In genomic region chrX:20687519-20688067, GRCm38 (mm10) we compare ENCODE assay signal across 8 mouse cellular contexts. TPM values are rescaled to one million over a fixed set of nuclear protein-coding genes. Genes with fewer than 3 reads are reported as not detected.
DNase-seq lines count a peak whose midpoint lies in the region; ATAC-seq lines count a peak whose summit lies in the region.

TSS of gene Cdk16 (plus strand) at chrX:20687954.

- H3K27ac ChIP-seq in hindbrain, embryonic 15.5 days (replicated peaks): peak within 1 kb of the TSS; percentile 95

- peaks cover 5% of the 10 kb centered on the region for H3K36me3 ChIP-seq in hindbrain, embryonic 15.5 days
- peaks cover 40% of the 10 kb centered on the region for H3K36me3 ChIP-seq in megakaryocyte, embryonic 14.5 days (replicated peaks; ENCODE audit: low read length)

- peak within 1 kb of the TSS; percentile 72 for H3K4me3 ChIP-seq in hindbrain, embryonic 15.5 days
- H3K4me3 ChIP-seq in megakaryocyte, embryonic 14.5 days (replicated peaks): peak within 1 kb of the TSS; percentile 94

- H3K9ac ChIP-seq in hindbrain, embryonic 15.5 days: peak within 1 kb of the TSS; percentile 82

- no peaks in the 10 kb centered on the region for H3K9me3 ChIP-seq in hindbrain, embryonic 15.5 days
- H3K9me3 ChIP-seq in megakaryocyte, embryonic 14.5 days: peaks cover 10% of the 10 kb centered on the region

- peak; percentile 94 for ATAC-seq in hindbrain, embryonic 15.5 days (ENCODE audit: low FRiP score, low read depth)

- peaks cover 20% of the 10 kb centered on the region for H3K4me1 ChIP-seq in hindbrain, embryonic 15.5 days (replicated peaks)
- H3K4me1 ChIP-seq in megakaryocyte, embryonic 14.5 days: peaks cover 40% of the 10 kb centered on the region

- DNase-seq in WW6 (ENCODE audit: low read depth, low spot score): peak; percentile 70
- peak; percentile 80 to 81 for DNase-seq in cerebellum, postnatal 36 days
- peak; percentile 75 to 87 for DNase-seq in frontal cortex, postnatal 36 days (ENCODE audit: low spot score in 2 of 2)
- peak; percentile 51 to 91 for DNase-seq in left cerebral cortex, adult 8-10 months (ENCODE audit: low spot score in 2 of 2)
- DNase-seq in right cerebral cortex, postnatal 10 days (ENCODE audit: low spot score in 2 of 2): peak; percentile 91 to 94
- peak; percentile 61 for DNase-seq in urinary bladder, postnatal 25 days (ENCODE audit: low spot score)

- WGBS in hindbrain, embryonic 15.5 days: 15% methylated on average over 16 of the region's 16 CpGs

- peak within 1 kb of the TSS; percentile 67 for H3K4me2 ChIP-seq in hindbrain, embryonic 15.5 days

- H3K27me3 ChIP-seq in hindbrain, embryonic 15.5 days: no peaks in the 10 kb centered on the region
- no peaks in the 10 kb centered on the region for H3K27me3 ChIP-seq in megakaryocyte, embryonic 14.5 days (replicated peaks)

RNA-seq across cellular contexts. Expression of gene Cdk16, which starts in this region (rescaled TPM):
- 159 and 183 TPM in 2 replicates for polyA plus RNA-seq in hindbrain, embryonic 15.5 days (2015; fragmentation: Nextera tagmentation; extraction: Ambion mirVana)
- 100 to 1,000 TPM; 227 to 241 (median 232) TPM for total RNA-seq in left cerebral cortex, adult 8-10 months (2022)
- 64.1 and 119 TPM in 2 replicates for polyA plus RNA-seq in megakaryocyte, embryonic 14.5 days (2012; ENCODE audit: insufficient read depth, low replicate concordance)

Comparison
In these comparisons a context has a peak if more than half of its experiments do, and no peak if none do; other contexts are left out.
1. Peak in every context shown above with its lines: DNase-seq, ATAC-seq, H3K4me3 ChIP-seq and H3K27ac ChIP-seq.